Mouse (Mus musculus) stomach, postnatal 0 days (tissue): ENCODE results near the gene Fnip1. TPM values are rescaled to one million over a fixed set of nuclear protein-coding genes. Genes with fewer than 3 reads are reported as not detected.
A peak's percentile ranks its signal among the peaks of the same experiment; 100 is the strongest.

Experiments
- ATAC-seq: fragments of 200-750 bp; cut with Nextera tagmentation; 2 replicates; pipeline ENCODE4 v1.8.0; 2017; ENCODE audit not compliant: low FRiP score, low TSS enrichment
- DNase-seq: peaks from one replicate; pipeline ENCODE4 v3.0.0-alpha.2; 2016; ENCODE audit warnings: low spot score
- H3K27ac ChIP-seq: fragments of 300-500 bp; sonication (generic); replicated peaks from 2 replicates; pipeline ENCODE4 v1.5.1; 2014; ENCODE audit warnings: mild to moderate bottlenecking, control low read depth
- H3K27me3 ChIP-seq: fragments of 300-500 bp; sonication (generic); 2 replicates; pipeline ENCODE4 v1.6.1; 2014; ENCODE audit warnings: low read length; ENCODE audit not compliant: control insufficient read depth, insufficient read depth
- H3K36me3 ChIP-seq: fragments of 300-500 bp; sonication (generic); 2 replicates; pipeline ENCODE4 v1.6.1; 2014; ENCODE audit warnings: low read length, mixed read lengths; ENCODE audit not compliant: control insufficient read depth, insufficient read depth
- H3K4me1 ChIP-seq: fragments of 300-500 bp; sonication (generic); replicated peaks from 2 replicates; pipeline ENCODE4 v1.6.1; 2014; ENCODE audit warnings: antibody characterized with exemption; ENCODE audit not compliant: control insufficient read depth, insufficient read depth
- H3K4me2 ChIP-seq: fragments of 300-500 bp; sonication (generic); replicated peaks from 2 replicates; pipeline ENCODE4 v1.6.1; 2014; ENCODE audit warnings: low read depth, mild to moderate bottlenecking, control low read depth, moderate library complexity
- H3K4me3 ChIP-seq: fragments of 300-500 bp; sonication (generic); 2 replicates; pipeline ENCODE4 v1.5.1; 2014; ENCODE audit warnings: low read depth, low read length, control low read depth
- H3K9ac ChIP-seq: fragments of 300-500 bp; sonication (generic); 2 replicates; pipeline ENCODE4 v1.6.1; 2014; ENCODE audit warnings: mild to moderate bottlenecking, low read length, control low read depth, mixed read lengths
- H3K9me3 ChIP-seq: fragments of 300-500 bp; sonication (generic); 2 replicates; pipeline ENCODE4 v1.6.1; 2016; ENCODE audit warnings: low read length; ENCODE audit not compliant: control insufficient read depth
- CTCF ChIP-seq: IDR thresholded peaks from 2 replicates; pipeline ENCODE4 v1.5.1; 2016; ENCODE audit warnings: antibody characterized with exemption, low read depth, mild to moderate bottlenecking, moderate library complexity
- EP300 ChIP-seq: optimal IDR thresholded peaks from 2 replicates; pipeline ENCODE3; 2016; ENCODE audit warnings: antibody characterized with exemption
- WGBS: fragments of 180-500 bp; shearing (Covaris S2); extraction: QIAGEN DNeasy Blood & Tissue Kit; methylation state at CpG from one replicate; pipeline ENCODE4 v1.1.7; 2014; 5-methylcytosine and 5-hydroxymethylcytosine counted together
- polyA plus RNA-seq: library from polyadenylated mRNA; unstranded; fragments of >200 nt; fragmentation: Nextera tagmentation; extraction: Ambion mirVana; gene quantifications from 2 replicates; pipeline ENCODE4 v1.2.1, GENCODE M21; 2015

The Fnip1 gene
- polyA plus RNA-seq, 1 experiment from 2014 or later, result 5.1 TPM

DNA sequence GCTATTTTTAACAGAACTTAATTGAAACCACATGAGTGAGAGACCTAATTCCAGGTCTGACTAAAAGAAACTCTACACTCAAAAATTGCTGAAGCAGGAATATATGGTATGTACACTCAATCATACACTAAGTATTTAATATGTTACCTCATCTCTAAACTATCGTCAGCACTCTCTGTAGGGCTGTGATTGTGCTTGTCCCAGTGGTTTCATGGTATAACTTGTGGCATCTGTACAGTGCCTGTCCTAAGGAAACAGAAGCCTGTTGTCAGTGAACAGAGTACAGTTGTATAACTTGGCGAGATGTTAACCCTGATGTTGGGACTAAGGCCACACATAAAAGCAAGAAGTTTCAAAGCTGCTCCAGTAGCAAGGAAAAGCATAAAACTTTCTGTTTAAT, 10.9 kb upstream of the Fnip1 start:
- H3K27ac ChIP-seq, result no peak overlapping the region
- ATAC-seq (no peak), DNase-seq (no peak)
- no peak overlapping the region for H3K4me3 ChIP-seq
- WGBS, result 48% methylated on average over 2 of the region's 2 CpGs
- no peaks in the 10 kb centered on the region for H3K4me1 ChIP-seq
- no peak overlapping the region for H3K9ac ChIP-seq
- no peaks in the 10 kb centered on the region for H3K27me3 ChIP-seq
- TF ChIP-seq EP300, result no peak
- no peak for TF ChIP-seq CTCF
- no peaks in the 10 kb centered on the region for H3K9me3 ChIP-seq
- no peak overlapping the region for H3K4me2 ChIP-seq
- H3K36me3 ChIP-seq, result no peaks in the 10 kb centered on the region

DNA sequence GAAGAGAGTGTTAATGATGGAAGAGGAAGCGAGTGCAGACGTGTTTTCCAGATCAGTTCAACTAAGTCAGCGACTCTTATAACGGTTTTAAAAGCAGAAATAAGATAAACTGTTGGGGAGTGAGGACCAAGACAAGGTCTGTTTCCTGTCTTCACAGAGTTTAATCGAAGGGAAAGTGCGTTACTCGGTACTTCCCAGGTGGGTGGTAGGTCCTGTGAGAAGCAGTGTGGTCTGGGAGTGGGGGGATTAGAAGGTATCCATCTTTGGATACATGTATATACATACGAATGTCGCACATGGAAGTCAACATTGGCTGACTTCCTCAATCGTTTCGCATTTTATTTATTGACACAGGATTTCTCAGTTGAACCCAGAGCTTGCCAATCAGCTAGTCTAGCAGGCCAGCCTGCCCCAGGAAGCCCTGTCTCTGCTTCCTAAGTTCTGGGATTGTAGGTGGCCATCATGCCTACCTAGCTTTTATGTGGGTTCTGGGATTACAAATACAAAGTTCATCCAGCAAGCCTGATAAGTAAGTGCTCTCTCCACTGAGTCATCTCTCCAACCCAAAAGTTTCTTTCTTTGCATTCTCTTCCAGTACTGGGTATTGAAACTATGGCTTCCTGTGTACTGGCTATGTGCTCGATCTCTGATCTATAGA, 10.2 kb upstream of the Fnip1 start:
- H3K4me1 ChIP-seq, result no peaks in the 10 kb centered on the region
- no peaks in the 10 kb centered on the region for H3K27me3 ChIP-seq
- H3K4me3 ChIP-seq, result no peak overlapping the region
- no peak overlapping the region for H3K9ac ChIP-seq
- ATAC-seq (no peak), DNase-seq (no peak)
- WGBS, result 47% methylated on average over 12 of the region's 12 CpGs
- H3K36me3 ChIP-seq, result no peaks in the 10 kb centered on the region
- no peaks in the 10 kb centered on the region for H3K9me3 ChIP-seq
- no peak for TF ChIP-seq EP300
- TF ChIP-seq CTCF, result no peak
- H3K4me2 ChIP-seq, result no peak overlapping the region
- H3K27ac ChIP-seq, result no peak overlapping the region

DNA sequence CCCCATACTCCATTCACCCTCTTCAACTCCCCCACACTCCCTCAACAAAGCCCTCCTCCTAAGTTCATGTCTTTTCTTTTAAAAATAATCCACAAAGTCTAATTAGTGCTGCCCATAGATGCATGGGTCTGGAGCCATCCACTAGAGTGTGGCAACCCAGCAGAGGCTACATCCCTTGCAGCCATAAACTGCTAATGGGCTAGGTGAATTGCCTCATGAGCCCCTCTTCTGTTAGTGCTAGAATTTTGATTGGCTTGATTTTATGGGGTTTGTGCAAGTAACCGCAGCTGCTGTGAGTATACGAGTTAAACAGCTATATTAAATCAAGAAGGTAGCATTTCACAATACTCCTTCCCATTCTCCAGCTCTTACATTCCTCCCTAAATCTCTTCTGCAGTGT, 8.8 kb upstream of the Fnip1 start:
- no peak overlapping the region for H3K4me2 ChIP-seq
- no peaks in the 10 kb centered on the region for H3K9me3 ChIP-seq
- no peak overlapping the region for H3K4me3 ChIP-seq
- ATAC-seq (no peak), DNase-seq (no peak)
- H3K4me1 ChIP-seq, result no peaks in the 10 kb centered on the region
- WGBS, result 87% methylated on average over 2 of the region's 2 CpGs
- H3K27me3 ChIP-seq, result no peaks in the 10 kb centered on the region
- no peaks in the 10 kb centered on the region for H3K36me3 ChIP-seq
- H3K27ac ChIP-seq, result no peak overlapping the region
- no peak overlapping the region for H3K9ac ChIP-seq
- TF ChIP-seq EP300 (no peak), CTCF (no peak)

DNA sequence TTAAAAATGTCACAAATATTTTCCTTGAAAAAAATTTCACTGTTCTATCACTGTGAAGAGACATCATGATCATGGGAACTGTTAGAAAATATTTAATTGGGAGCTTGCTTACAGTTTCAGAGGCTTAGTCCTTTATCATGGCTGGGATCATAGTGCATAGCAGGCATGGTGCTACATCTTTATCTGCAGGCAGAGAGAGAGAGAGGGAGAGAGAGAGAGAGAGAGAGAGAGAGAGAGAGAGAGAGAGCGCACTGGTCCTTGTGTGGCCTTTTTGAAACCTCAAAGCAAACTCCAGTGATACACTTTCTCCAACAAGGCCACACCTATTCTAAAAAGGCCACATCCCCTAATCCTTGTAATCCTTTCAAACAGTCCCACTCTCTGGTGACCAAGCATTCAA, 2.2 kb upstream of the Fnip1 start:
- H3K4me1 ChIP-seq, result peaks cover 2% of the 10 kb centered on the region; the same call in 1 of the 2 replicates
- H3K27ac ChIP-seq, result no peak overlapping the region
- no peaks in the 10 kb centered on the region for H3K9me3 ChIP-seq
- H3K4me2 ChIP-seq, result no peak overlapping the region
- WGBS, result 100% methylated on average over 1 of the region's 1 CpGs
- no peak overlapping the region for H3K9ac ChIP-seq
- H3K4me3 ChIP-seq, result no peak overlapping the region
- TF ChIP-seq EP300, result no peak
- no peak for TF ChIP-seq CTCF
- DNase-seq (no peak), ATAC-seq (no peak)
- H3K36me3 ChIP-seq, result no peaks in the 10 kb centered on the region
- no peaks in the 10 kb centered on the region for H3K27me3 ChIP-seq

DNA sequence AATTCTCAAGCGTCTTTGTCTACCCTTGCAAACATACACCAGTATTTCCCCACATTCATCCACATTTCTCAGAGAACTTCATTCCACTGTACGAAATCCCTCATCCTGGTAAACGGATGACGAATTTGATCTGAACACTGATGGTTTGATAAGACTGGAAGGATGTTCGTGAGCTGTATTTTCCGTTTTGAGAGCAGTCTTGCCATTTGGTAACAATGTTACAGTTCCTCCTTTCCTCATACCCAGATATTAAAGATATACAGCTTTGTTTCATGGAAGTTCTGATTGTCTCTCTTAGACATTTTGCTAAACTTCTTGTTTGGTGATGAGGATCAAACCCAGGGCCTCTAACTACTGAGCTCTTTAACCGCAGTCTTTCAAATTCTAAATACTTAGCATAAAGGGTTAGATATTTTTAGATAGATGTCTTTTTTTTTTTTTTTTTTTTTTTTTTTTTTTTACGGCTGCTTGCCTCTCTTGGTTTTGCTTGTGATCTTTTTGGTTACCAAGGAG, 633 bp upstream of the Fnip1 start:
- Histone ChIP-seq H3K9me3 (no peaks in the 10 kb centered on the region), H3K4me1 (peaks cover 2% of the 10 kb centered on the region; the same call in 1 of the 2 replicates), H3K4me2 (peak overlapping the region; percentile 46), H3K4me3 (peak overlapping the region; percentile 98), H3K27ac (no peak overlapping the region), H3K27me3 (no peaks in the 10 kb centered on the region), H3K9ac (peak overlapping the region; percentile 67), H3K36me3 (no peaks in the 10 kb centered on the region)
- 38% methylated on average over 8 of the region's 8 CpGs for WGBS
- ATAC-seq (no peak), DNase-seq (no peak)
- TF ChIP-seq EP300, result no peak
- TF ChIP-seq CTCF, result no peak

DNA sequence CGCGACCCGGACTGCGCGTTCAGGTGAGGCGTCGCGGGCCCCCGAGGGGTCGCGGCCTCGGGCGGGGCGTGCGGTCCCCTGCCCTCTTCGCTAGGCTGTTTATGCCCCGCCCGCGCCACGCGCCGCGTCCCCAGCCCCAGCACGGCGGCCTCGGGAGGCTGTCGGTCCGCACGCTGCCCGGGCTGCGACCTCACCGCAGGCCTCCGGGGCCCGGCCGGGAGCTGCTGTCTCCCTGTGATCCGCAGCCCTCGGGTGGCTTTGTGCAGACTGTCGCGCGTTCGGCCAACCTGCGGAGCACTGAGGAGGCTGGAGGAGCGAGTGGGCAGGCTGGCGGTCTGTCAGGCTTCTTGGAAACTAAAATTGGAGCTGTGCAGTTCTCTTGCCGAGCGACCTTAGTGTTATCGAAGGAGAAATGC, 375 bp downstream of the Fnip1 start:
- DNase-seq (peak; percentile 71), ATAC-seq (peak; percentile 88)
- H3K9me3 ChIP-seq, result no peaks in the 10 kb centered on the region
- peak overlapping the region; percentile 96 for H3K9ac ChIP-seq
- peak overlapping the region; percentile 73 for H3K4me2 ChIP-seq
- TF ChIP-seq CTCF, result no peak
- no peak for TF ChIP-seq EP300
- no peaks in the 10 kb centered on the region for H3K27me3 ChIP-seq
- H3K4me1 ChIP-seq, result peaks cover 2% of the 10 kb centered on the region; the same call in 1 of the 2 replicates
- peak overlapping the region; percentile 93 for H3K27ac ChIP-seq
- peak overlapping the region; percentile 98 for H3K4me3 ChIP-seq
- 0% methylated on average over 27 of the region's 47 CpGs for WGBS
- H3K36me3 ChIP-seq, result no peaks in the 10 kb centered on the region
